Mouse (Mus musculus): ENCODE measurements around the gene Gm7075. TPM values are rescaled to one million over a fixed set of nuclear protein-coding genes. Genes with fewer than 3 reads are reported as not detected.
A peak's percentile ranks its signal among the peaks of the same experiment; 100 is the strongest.

Gene Gm7075
- total and polyA plus RNA-seq, 3 experiments: not detected

GRCm38 (mm10) chr10:63382372-63383279 is 39.0 kb downstream of the Gm7075 start, which contains the start of gene Dnajc12 (continued):
- TF ChIP-seq SMC3 (IDR thresholded peaks at IDR 0.05; ENCODE audit: low read depth, low read length) (peak; percentile 33; the same call in 1 of the 2 replicates), ZC3H11A (IDR thresholded peaks at IDR 0.05; ENCODE audit: low read depth, low read length) (no peak), CHD2 (IDR thresholded peaks at IDR 0.05; ENCODE audit: low read length) (peak; percentile 98), NRF1 (IDR thresholded peaks at IDR 0.05; ENCODE audit: low read depth, low read length) (no peak), TBP (conservative IDR thresholded peaks at IDR 0.05; ENCODE audit: low read depth, low read length) (peak; percentile 98), RAD21 (IDR thresholded peaks at IDR 0.05; ENCODE audit: low read depth, low read length) (peak; percentile 79), RCOR1 (conservative IDR thresholded peaks at IDR 0.05; ENCODE audit: low read depth, low read length) (no peak), TCF12 (IDR thresholded peaks at IDR 0.05; ENCODE audit: low read depth, low read length) (no peak; the same call in 1 of the 2 replicates), MAX (IDR thresholded peaks at IDR 0.05; ENCODE audit: low read length) (no peak), POLR2AphosphoS2 (IDR thresholded peaks at IDR 0.05; ENCODE audit: low read depth, low read length) (peak; percentile 64; the same call in 1 of the 2 replicates), MXI1 (IDR thresholded peaks at IDR 0.05; ENCODE audit: low read depth, low read length) (peak; percentile 64; the same call in 1 of the 2 replicates), ETS1 (conservative IDR thresholded peaks at IDR 0.05; ENCODE audit: low read depth, low read length) (no peak), IRF4 (IDR thresholded peaks at IDR 0.05; ENCODE audit: low read depth, low read length) (no peak), UBTF (IDR thresholded peaks at IDR 0.05; ENCODE audit: low read depth, low read length) (no peak), PAX5 (IDR thresholded peaks at IDR 0.05; ENCODE audit: low read length) (no peak), NELFE (IDR thresholded peaks at IDR 0.05; ENCODE audit: low read depth, low read length) (peak; percentile 86), JUND (conservative IDR thresholded peaks at IDR 0.05; ENCODE audit: low read depth, low read length) (peak; percentile 45; the same call in 1 of the 2 replicates), MEF2A (IDR thresholded peaks at IDR 0.05; ENCODE audit: borderline replicate concordance, low read depth, low read length) (peak; percentile 57; the same call in 1 of the 2 replicates)

- Histone ChIP-seq H3K4me1 (ENCODE audit: control insufficient read depth in 1 of 2, insufficient read depth in 2 of 2) (peaks cover 3 to 9% of the 10 kb centered on the region in 2 experiments; a peak in 3 of 4 replicates), H3K4me2 (ENCODE audit: insufficient read depth, low read depth, poor library complexity, severe bottlenecking) (peak within 1 kb of the TSS; percentile 90), H3K36me3 (replicated peaks in 1 of 2; ENCODE audit: control insufficient read depth in 1 of 2, insufficient read depth in 1 of 2, low read length in 1 of 2) (no peaks in the 10 kb centered on the region), H3K27ac (ENCODE audit: insufficient read depth, low read depth) (no peak within 1 kb of the TSS), H3K4me3 (replicated peaks in 1 of 3; ENCODE audit: low read depth in 2 of 3, low read length in 2 of 3, poor library complexity in 1 of 3) (peak within 1 kb of the TSS; percentile 59 to 70 (median 64)), H3K79me2 (replicated peaks; ENCODE audit: control insufficient read depth, extremely low read depth, insufficient read depth, poor library complexity, severe bottlenecking) (no peaks in the 10 kb centered on the region), H3K27me3 (replicated peaks) (no peaks in the 10 kb centered on the region), H3K9me3 (replicated peaks; ENCODE audit: low read length) (no peaks in the 10 kb centered on the region), H3K9ac (ENCODE audit: insufficient read depth, low read depth) (peak within 1 kb of the TSS; percentile 62)
- no peak for DNase-seq (ENCODE audit: extremely low read depth)
- in situ Hi-C loops (cut with MboI; ENCODE audit: low pct_ligation_motif_present, low pct_unique_long_range_greater_than_20kb, low sequenced_read_pairs): loop anchor here (5.0 kb wide), 2 partner anchors 64 to 229 kb away; no protein-coding TSS in a partner anchor
- dilution Hi-C loops (cut with MboI; ENCODE audit: extremely low pct_ligation_motif_present, extremely low pct_unique_long_range_greater_than_20kb, low sequenced_read_pairs): no loop called here
- no peak for TF ChIP-seq E2F4 (IDR thresholded peaks at IDR 0.05; ENCODE audit: insufficient replicate concordance, low read depth, low read length)
- TF ChIP-seq ETS1 (conservative IDR thresholded peaks at IDR 0.05; ENCODE audit: low read depth, low read length): no peak
- TF ChIP-seq CHD2 (IDR thresholded peaks at IDR 0.05; ENCODE audit: low read length): no peak
- TF ChIP-seq JUND (conservative IDR thresholded peaks at IDR 0.05; ENCODE audit: low read depth, low read length): no peak
- TF ChIP-seq TBP (conservative IDR thresholded peaks at IDR 0.05; ENCODE audit: low read depth, low read length): no peak
- TF ChIP-seq MXI1 (IDR thresholded peaks at IDR 0.05; ENCODE audit: low read depth, low read length): no peak
Measured at GRCm38 (mm10) chr10:63381498-63382280, 39.9 kb downstream of the Gm7075 start, which contains the start of gene Sirt1. Gene Sirt1, minus strand, starts transcription at chr10:63381704.
